Mouse (Mus musculus) frontal cortex, adult 2 months (tissue): ENCODE results near the gene Prmt1. TPM values are rescaled to one million over a fixed set of nuclear protein-coding genes. Genes with fewer than 3 reads are reported as not detected.

Experiments
- DNase-seq, 2 experiments: peaks; one replicate each; pipeline ENCODE4 v3.0.0; 2022; ENCODE audit warnings: low spot score in 1 of 2; ENCODE audit errors: extremely low spot score in 1 of 2
- polyA plus RNA-seq: library from polyadenylated mRNA; depleted of rRNA; stranded (reverse); fragments of >200 nt; gene quantifications from 2 replicates; pipeline ENCODE4 v1.2.3, GENCODE M21; 2012; rRNA removed

Prmt1 gene
- polyA plus RNA-seq, 1 experiment = 232 TPM

DNA sequence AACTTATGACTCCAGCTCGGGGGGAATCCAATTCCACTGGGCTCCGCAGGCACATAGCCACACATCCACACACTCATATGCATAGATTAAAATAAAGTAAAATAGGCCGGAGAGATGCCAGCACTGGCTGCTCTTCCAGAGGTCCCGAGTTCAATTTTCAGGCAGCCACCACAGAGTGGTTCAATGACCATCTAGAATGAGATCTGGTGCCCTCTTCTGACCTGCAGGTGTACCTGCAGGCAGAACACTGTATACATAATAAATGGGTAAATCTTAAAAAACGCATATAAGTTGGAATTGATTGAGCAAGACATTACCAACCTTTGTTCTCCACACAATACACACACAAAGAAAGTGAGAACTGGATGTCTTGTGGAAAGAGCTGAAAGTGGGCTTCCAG, 30.7 kb downstream of the Prmt1 start:
- peak in 1 of 2 experiments; percentile 49 for DNase-seq

DNA sequence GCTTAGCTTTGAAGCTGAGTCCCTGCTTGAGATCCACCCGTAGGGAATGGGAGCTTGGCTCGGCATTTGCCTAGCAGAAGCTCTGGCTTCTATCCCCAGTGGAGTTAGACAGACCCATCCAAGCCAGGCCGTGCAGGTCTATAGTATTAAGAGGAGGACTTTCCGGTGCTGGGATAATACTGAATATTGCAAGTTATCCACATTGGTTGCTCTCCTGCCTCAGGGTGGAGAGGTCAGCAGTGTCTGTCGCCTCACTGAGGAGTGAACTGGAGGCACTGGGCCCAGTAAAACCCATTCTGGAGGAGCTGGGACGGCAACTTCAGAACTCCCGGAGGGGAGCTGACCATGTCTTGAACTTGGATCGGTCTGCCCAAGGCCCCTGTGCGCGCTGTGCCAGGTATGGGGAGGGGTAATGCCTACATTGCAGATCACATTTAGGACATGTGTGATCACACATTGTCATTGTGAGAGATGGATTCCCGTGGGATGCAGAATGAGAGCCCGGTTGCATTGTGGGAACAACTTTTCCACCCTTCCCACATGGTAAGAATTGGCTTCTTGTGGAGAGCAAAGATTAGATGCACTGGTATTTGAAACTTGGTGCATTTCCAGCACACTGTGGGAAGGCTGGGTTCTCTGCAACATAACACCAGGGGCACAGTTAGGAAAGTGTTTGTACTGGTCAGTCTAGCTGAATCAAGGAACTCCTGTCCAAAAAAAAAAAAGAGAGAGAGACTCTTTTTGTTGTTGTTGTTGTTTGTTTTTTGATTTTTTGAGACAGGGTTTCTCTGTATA, 32.1 kb downstream of the Prmt1 start:
- DNase-seq = no peak

DNA sequence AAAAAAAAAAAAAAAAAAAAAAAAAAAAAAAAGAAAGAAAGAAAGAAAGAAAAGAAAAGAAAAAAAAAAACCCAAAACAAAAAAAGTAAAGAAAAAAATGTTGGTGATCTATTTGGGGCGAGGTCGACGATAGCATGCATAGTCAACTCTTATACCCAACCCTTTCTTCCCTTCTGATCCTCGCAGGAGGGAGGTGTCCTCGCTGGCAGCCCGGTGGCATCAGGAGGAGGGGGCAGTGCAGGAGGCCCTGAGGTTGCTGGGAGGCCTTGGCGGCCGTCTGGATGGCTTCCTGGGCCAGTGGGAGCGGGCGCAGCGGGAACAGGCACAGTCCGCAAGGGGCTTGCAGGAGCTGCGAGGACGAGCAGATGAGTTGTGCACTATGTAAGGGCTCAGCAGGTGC, 32.8 kb downstream of the Prmt1 start:
- DNase-seq = no peak

DNA sequence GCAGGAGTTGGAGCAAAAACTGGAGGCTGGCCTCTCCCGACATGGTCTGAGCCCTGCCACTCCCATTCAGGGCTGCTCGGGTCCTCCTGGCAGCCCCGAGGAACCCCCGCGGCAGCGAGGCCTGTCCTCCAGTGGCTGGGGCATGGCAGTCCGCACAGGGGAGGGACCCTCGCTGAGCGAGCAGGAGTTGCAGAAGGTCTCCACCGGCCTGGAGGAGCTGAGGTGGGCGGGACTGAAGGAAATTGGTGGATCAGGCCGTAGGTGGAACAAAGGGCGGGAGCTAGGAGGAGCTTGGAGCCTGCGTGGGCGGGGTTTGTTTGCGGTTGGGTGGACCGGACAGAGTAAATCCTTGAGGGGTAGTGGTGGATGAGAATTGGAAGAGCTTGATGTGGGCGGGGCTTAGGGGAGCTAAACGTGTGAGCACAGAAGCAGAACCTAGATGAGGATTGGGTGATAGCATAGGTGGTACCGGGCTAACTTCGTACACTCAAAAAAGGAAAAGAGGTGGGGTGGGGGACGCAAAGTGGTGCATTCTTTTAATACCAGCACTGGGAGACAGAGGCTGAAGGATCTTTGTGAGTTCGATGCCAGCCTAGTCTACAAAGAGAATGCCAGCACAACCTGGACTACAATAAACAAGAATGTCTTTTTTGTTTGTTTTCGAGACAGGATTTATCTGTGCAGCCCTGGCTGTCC, 33.6 kb downstream of the Prmt1 start:
- DNase-seq = peak; percentile 66 to 88

DNA sequence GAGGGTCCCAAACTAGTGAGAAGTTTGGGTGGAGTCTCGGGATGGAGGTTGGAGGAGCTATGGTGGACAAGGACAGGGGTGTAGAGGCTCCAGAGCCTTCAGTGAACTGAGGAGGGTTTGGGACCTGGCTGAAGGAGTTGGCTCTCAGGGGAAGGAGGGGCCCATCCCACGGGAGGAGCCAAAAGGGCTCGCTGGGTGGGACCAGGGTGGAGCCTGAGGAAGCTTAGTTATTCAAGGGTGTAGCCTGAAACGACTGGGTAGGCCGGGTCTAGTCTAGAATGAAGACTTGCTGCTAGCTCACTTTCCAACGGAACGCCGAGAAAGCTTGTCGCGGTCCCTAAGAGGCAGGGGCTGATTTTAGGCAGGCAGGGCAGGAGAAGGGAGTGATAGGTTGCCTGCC, 34.4 kb downstream of the Prmt1 start:
- no peak for DNase-seq

DNA sequence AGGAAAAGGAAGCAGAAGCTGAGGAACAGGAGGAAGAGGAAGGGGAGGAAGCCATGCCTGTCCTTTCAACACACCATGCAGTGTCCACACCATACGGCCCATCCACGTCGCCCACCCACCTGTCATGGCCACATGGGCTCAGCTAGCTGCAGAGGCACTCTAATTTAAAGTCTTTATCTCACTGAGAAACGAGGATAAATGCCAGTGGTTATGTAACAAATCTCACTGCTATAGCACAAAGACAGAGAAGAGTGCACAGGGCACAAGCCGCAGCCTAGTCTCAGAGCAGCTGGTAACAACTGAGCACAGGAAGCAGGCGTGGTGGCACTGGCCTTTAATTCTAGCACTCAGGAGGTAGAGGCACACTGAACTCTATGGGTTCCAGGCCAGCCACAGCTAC, 36.4 kb downstream of the Prmt1 start:
- DNase-seq = peak in 1 of 2 experiments; percentile 59

DNA sequence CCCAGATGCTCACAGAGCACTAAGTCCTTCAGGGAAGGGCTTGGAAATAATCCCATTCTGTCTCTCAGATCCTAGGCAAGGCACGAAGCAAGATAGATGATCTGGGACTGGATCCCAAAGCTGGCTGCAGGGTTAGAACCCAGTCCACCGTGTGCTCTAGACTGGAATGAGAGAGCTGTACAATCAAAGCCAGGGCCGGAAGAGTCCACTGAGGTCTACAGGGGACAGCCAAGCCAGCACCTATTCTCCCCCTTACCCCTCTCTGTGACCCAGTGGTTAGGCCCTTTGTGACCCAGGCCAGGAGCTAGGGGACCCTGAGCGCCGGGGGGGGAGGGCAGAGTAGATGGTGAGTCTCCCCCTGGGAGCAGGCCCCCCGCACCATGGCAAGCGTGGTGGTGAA, 43.5 kb downstream of the Prmt1 start, which contains the start of gene Tsks:
Gene Tsks (plus strand): TSS at position 301 of the 400 bp plus-strand sequence.
- no peak for DNase-seq

DNA sequence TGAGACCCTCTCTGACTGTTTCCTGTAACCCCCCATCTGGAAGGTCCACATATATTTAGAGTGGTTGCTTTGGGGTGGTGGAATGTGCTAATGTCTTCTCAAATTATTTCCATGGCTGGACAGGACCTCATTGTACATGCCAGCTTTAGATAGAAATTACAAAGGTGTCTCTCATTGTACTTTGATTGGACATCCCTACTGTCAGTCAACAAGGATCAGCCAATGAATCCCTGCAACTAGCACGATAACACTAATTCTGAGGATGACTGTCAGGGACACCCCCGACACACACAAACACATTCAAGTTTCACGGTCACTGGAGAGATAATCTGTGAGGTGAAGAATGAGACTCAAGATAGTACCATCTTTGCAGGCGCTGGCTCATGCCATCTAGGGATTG, 47.7 kb downstream of the Prmt1 start:
- DNase-seq = no peak

DNA sequence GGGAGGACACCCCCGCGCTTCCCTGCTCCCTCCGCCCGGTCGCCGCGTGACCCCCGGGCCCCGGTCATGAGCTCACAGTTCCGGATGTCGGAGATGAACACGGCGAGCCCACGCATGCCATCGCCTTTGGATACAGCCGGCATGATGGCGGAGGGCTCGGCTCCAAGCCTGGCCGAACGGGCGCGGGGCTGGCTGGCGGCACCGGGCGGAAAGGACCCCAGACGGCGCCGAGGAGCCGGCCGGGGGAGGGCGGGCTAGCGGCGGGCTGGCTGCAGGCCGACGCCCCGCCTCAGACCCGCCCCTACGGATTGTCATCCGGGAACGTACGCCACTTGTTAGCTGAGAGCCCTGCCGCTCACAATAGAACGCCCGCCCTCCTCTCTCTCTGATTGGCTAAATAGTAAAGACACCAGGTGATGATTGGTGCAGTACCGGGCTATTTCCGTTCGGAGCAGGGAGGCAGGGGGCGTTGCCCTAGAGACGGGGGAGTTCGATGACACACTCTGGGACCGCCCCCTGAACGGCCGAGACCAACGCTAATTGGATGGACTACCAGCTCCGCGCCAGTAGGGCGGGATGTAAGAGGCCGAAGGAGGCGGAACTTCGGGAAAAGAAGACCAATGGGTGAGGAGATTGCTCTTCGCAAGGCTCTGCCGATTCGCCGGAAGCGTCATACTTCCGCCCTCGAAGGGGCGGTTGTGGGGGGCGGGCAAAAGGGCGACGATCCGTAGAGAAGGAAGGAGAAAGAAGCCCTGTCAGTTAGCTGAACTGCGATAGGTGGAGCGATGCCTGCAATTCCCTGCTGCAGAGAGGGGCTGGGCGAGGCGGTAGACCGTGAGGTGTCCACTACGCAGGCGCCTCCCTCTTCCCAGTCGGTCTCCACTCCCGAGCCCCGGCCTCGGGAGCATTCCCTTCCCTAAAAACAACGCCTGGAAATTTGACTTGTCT, 56.9 kb downstream of the Prmt1 start, which contains the start of gene Ap2a1:
Gene Ap2a1 (minus strand): TSS at position 293 of the 948 bp plus-strand sequence.
- DNase-seq = peak; percentile 100

DNA sequence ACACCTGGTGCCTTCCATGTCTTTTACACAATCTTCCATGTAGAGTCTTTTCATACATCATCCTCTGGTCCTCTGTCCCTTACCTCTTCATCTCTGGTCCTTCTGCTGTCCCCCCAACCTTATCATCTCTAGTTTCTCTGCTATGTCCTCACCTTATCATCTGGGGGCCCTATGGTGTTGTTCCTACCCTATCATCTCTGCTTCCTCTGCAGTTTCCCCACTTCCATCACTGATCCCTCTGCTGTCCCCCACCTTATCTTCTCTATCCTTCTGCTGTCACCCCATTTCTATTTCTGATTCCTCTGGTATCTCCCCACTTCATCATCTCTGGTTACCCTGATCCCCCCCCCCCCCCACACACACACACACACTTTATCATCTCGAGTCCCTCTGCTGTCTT, 57.8 kb downstream of the Prmt1 start:
- DNase-seq = no peak

Other genes starting within 250 kb of the Prmt1 start
- 33.9 and 38.2 TPM in 2 replicates for gene Vrk3, start 238.2 kb downstream of the Prmt1 start, polyA plus RNA-seq
- gene Zfp473, start 235.5 kb downstream of the Prmt1 start, polyA plus RNA-seq = 0.55 and 0.62 TPM in 2 replicates
- gene Nup62, start 170.5 kb downstream of the Prmt1 start, polyA plus RNA-seq = 29.1 and 29.3 TPM in 2 replicates
- 1.3 and 2.2 TPM in 2 replicates for gene Il4i1, start 170.2 kb downstream of the Prmt1 start, polyA plus RNA-seq
- 24.2 and 35.6 TPM in 2 replicates for gene Atf5, start 169.9 kb downstream of the Prmt1 start, polyA plus RNA-seq
- gene Akt1s1, start 137.6 kb downstream of the Prmt1 start, polyA plus RNA-seq = 87.0 and 108 TPM in 2 replicates
- gene Tbc1d17, start 137.5 kb downstream of the Prmt1 start, polyA plus RNA-seq = 84.3 and 106 TPM in 2 replicates
- gene Pnkp, start 129.4 kb downstream of the Prmt1 start, polyA plus RNA-seq = 42.3 and 44.9 TPM in 2 replicates
- gene Ptov1, start 116.8 kb downstream of the Prmt1 start, polyA plus RNA-seq = 408 and 469 TPM in 2 replicates
- gene Med25, start 93.9 kb downstream of the Prmt1 start, polyA plus RNA-seq = 123 and 130 TPM in 2 replicates
- gene Fuz, start 90.5 kb downstream of the Prmt1 start, polyA plus RNA-seq = 30.4 and 32.4 TPM in 2 replicates
- gene Ap2a1, start 57.1 kb downstream of the Prmt1 start, polyA plus RNA-seq = 216 and 254 TPM in 2 replicates
- 1.4 TPM in 2 replicates for gene Tsks, start 43.4 kb downstream of the Prmt1 start, polyA plus RNA-seq
- 151 TPM in 2 replicates for gene Cpt1c, start 11.7 kb downstream of the Prmt1 start, polyA plus RNA-seq
- 88.4 and 88.6 TPM in 2 replicates for gene Irf3, start 11.1 kb upstream of the Prmt1 start, polyA plus RNA-seq
- 5.4 and 5.9 TPM in 2 replicates for gene Bcl2l12, start 12.1 kb upstream of the Prmt1 start, polyA plus RNA-seq
- 126 and 127 TPM in 2 replicates for gene Scaf1, start 29.8 kb upstream of the Prmt1 start, polyA plus RNA-seq
- gene Rras, start 31.4 kb upstream of the Prmt1 start, polyA plus RNA-seq = 27.6 and 32.5 TPM in 2 replicates
- 20.5 and 22.4 TPM in 2 replicates for gene Prr12, start 66.3 kb upstream of the Prmt1 start, polyA plus RNA-seq
- gene Nosip, start 75.9 kb upstream of the Prmt1 start, polyA plus RNA-seq = 81.7 and 86.5 TPM in 2 replicates
- 15.5 and 15.6 TPM in 2 replicates for gene Prrg2, start 76.1 kb upstream of the Prmt1 start, polyA plus RNA-seq
- 13.4 and 16.9 TPM in 2 replicates for gene Rcn3, start 105.7 kb upstream of the Prmt1 start, polyA plus RNA-seq
- 34.0 and 34.2 TPM in 2 replicates for gene Fcgrt, start 117.3 kb upstream of the Prmt1 start, polyA plus RNA-seq
- gene Rps11, start 137.9 kb upstream of the Prmt1 start, polyA plus RNA-seq = 383 and 419 TPM in 2 replicates
- 1,438 and 1,804 TPM in 2 replicates for gene Rpl13a, start 142.2 kb upstream of the Prmt1 start, polyA plus RNA-seq
- gene Gm45713, start 149.7 kb upstream of the Prmt1 start, polyA plus RNA-seq = 0.06 and 0.12 TPM in 2 replicates
- 25.2 and 29.6 TPM in 2 replicates for gene Flt3l, start 149.9 kb upstream of the Prmt1 start, polyA plus RNA-seq
- gene Pih1d1, start 167.7 kb upstream of the Prmt1 start, polyA plus RNA-seq = 54.2 and 61.5 TPM in 2 replicates
- 10.1 and 10.8 TPM in 2 replicates for gene Aldh16a1, start 168.0 kb upstream of the Prmt1 start, polyA plus RNA-seq
- 858 and 911 TPM in 2 replicates for gene Slc17a7, start 177.4 kb upstream of the Prmt1 start, polyA plus RNA-seq
- gene Gfy, start 193.0 kb upstream of the Prmt1 start, polyA plus RNA-seq = 0.96 and 3.7 TPM in 2 replicates
- gene Pth2, start 194.4 kb upstream of the Prmt1 start, polyA plus RNA-seq = 0.90 and 1.4 TPM in 2 replicates
- gene Ccdc155, start 218.3 kb upstream of the Prmt1 start, polyA plus RNA-seq = 4.1 TPM in 2 replicates
- 29.5 and 29.9 TPM in 2 replicates for gene Dkkl1, start 225.6 kb upstream of the Prmt1 start, polyA plus RNA-seq
- gene Tead2, start 229.2 kb upstream of the Prmt1 start, polyA plus RNA-seq = 6.0 and 9.6 TPM in 2 replicates